Mouse (Mus musculus): ENCODE measurements around the gene Fam189a2. TPM values are rescaled to one million over a fixed set of nuclear protein-coding genes. Genes with fewer than 3 reads are reported as not detected.

The Fam189a2 gene
- total RNA-seq, 2 experiments from 2014 or later: 7.9 to 8.6 TPM

DNA sequence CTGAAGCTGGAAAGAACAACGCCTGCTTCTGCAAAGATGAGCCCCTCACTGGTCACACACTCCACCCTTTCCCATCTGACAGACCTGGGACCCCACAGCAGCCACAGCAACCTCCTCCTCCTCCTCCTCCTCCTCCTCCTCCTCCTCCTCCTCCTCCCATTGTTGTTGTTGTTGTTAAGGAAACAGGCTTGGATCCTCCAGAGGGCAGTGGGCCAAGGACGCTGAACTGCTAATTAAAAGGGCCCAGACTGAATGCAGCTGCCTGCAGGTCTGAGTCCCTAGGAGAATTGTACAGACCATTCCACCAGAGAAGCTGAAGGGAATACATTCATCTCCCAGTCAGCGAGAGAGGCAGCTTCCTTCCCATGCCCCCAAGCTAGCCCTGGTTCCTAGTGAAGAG, 70.5 kb downstream of the Fam189a2 start:
- TF ChIP-seq CTCF (conservative IDR thresholded peaks at IDR 0.05): no peak
- Histone ChIP-seq H3K4me3 (no peak overlapping the region), H3K27ac (no peak overlapping the region; the same call in 1 of the 2 replicates)
- peak in 1 of 2 experiments; percentile 36 for DNase-seq (ENCODE audit: low spot score in 2 of 2)

GRCm38 (mm10) chr19:23959870-23960269, 70.9 kb downstream of the Fam189a2 start:
- TF ChIP-seq CTCF (conservative IDR thresholded peaks at IDR 0.05): no peak
- no peak overlapping the region for H3K27ac ChIP-seq
- no peak for DNase-seq (ENCODE audit: low spot score in 2 of 2)
- no peak overlapping the region for H3K4me3 ChIP-seq

DNA sequence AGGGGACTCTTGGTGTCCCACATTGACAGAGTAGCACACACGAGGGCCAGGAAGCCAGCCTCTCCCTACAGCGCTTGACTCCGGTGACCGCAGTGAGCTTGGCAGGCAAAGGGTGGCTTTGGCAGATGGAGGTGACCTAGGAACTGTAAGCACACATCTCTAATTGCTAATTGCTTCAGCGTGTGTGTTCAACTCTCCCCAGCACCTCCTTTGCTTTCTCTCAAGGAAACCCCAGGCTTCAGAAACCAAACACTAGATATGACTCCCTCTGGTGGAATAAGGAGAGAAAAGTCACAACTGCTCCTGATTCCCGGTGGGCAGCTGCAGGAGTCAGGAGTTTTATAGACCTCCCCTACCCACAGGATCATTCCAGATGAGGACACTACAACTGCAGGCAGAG, 71.9 kb downstream of the Fam189a2 start:
- no peak overlapping the region for H3K27ac ChIP-seq
- DNase-seq (ENCODE audit: low spot score in 2 of 2): no peak
- TF ChIP-seq CTCF (conservative IDR thresholded peaks at IDR 0.05): peak; percentile 78
- H3K4me3 ChIP-seq: no peak overlapping the region

DNA sequence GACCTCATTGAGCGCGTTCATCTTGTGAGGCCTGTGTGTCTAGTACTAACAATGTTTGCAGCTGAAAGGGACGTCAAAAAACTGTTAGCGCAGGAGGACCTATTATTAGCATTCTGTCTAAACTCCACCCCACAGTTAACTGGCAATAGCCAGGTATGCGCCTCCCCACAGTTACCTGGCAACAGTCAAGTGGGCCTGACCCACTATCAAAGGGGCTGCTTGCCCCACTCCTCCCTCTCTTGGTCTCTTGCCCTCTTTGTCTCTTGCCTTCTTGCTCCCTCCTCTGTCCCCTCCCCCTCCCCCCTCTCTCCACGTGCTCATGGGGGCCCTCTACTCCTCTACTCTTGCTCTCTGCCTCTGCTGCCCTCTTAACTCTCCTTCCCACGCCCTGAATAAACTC, 73.3 kb downstream of the Fam189a2 start:
- Histone ChIP-seq H3K27ac (no peak overlapping the region), H3K4me3 (no peak overlapping the region)
- DNase-seq (ENCODE audit: low spot score in 2 of 2): no peak
- TF ChIP-seq CTCF (conservative IDR thresholded peaks at IDR 0.05): no peak

- TF ChIP-seq CTCF (conservative IDR thresholded peaks at IDR 0.05): no peak
- Histone ChIP-seq H3K4me3 (no peak overlapping the region), H3K27ac (no peak overlapping the region)
- DNase-seq (ENCODE audit: low spot score in 2 of 2): no peak
Observed at GRCm38 (mm10) chr19:23956299-23956975, 74.4 kb downstream of the Fam189a2 start.

GRCm38 (mm10) chr19:23955461-23955860, 75.4 kb downstream of the Fam189a2 start:
- Histone ChIP-seq H3K4me3 (no peak overlapping the region), H3K27ac (no peak overlapping the region)
- DNase-seq (ENCODE audit: low spot score in 2 of 2): no peak
- TF ChIP-seq CTCF (conservative IDR thresholded peaks at IDR 0.05): no peak

- no peak for TF ChIP-seq CTCF (conservative IDR thresholded peaks at IDR 0.05)
- no peak for DNase-seq (ENCODE audit: low spot score in 2 of 2)
- H3K4me3 ChIP-seq: no peak overlapping the region
- H3K27ac ChIP-seq: peak overlapping the region; percentile 18; the same call in 1 of the 2 replicates
Observed at GRCm38 (mm10) chr19:23948301-23949000, 82.4 kb downstream of the Fam189a2 start.

- H3K27ac ChIP-seq: peak overlapping the region; percentile 18; the same call in 1 of the 2 replicates
- no peak overlapping the region for H3K4me3 ChIP-seq
- TF ChIP-seq CTCF (conservative IDR thresholded peaks at IDR 0.05): no peak
- DNase-seq (ENCODE audit: low spot score in 2 of 2): no peak
Observed at GRCm38 (mm10) chr19:23947871-23948270, 82.9 kb downstream of the Fam189a2 start.

GRCm38 (mm10) chr19:23946751-23947150, 84.1 kb downstream of the Fam189a2 start:
- H3K4me3 ChIP-seq: no peak overlapping the region
- DNase-seq (ENCODE audit: low spot score in 2 of 2): no peak
- H3K27ac ChIP-seq: no peak overlapping the region
- no peak for TF ChIP-seq CTCF (conservative IDR thresholded peaks at IDR 0.05)

GRCm38 (mm10) chr19:23946026-23946685, 84.7 kb downstream of the Fam189a2 start:
- no peak for DNase-seq (ENCODE audit: low spot score in 2 of 2)
- TF ChIP-seq CTCF (conservative IDR thresholded peaks at IDR 0.05): no peak
- H3K4me3 ChIP-seq: no peak overlapping the region
- H3K27ac ChIP-seq: no peak overlapping the region

DNA sequence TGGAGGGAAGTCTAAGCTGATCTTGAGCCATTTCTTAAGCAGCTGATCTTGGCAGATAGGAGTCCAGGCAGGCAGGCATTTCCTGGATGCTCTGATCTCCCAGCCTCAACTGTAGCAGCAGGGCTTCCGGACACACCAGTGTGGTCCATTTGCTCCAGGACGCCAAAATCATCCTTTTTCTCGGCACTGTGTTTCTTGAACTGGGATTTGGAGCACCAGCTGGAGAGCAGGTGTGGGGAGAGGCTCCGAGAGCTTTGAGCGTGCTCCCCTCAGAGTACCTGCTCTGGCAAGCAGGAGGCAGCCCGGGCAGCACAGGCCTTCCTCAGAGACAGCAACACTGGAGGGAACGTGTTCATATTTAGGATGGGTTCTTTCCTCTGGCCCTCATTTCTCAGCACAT, 87.9 kb downstream of the Fam189a2 start:
- TF ChIP-seq CTCF (conservative IDR thresholded peaks at IDR 0.05): no peak

GRCm38 (mm10) chr19:23941422-23941949, 89.3 kb downstream of the Fam189a2 start:
- Histone ChIP-seq H3K4me3 (no peak overlapping the region), H3K27ac (no peak overlapping the region)
- no peak for TF ChIP-seq CTCF (conservative IDR thresholded peaks at IDR 0.05)
- DNase-seq (ENCODE audit: low spot score in 2 of 2): no peak

More for the DNA sequence above, 87.9 kb downstream of the Fam189a2 start:
- Histone ChIP-seq H3K27ac (no peak overlapping the region), H3K4me3 (no peak overlapping the region)
- no peak for DNase-seq (ENCODE audit: low spot score in 2 of 2)

DNA sequence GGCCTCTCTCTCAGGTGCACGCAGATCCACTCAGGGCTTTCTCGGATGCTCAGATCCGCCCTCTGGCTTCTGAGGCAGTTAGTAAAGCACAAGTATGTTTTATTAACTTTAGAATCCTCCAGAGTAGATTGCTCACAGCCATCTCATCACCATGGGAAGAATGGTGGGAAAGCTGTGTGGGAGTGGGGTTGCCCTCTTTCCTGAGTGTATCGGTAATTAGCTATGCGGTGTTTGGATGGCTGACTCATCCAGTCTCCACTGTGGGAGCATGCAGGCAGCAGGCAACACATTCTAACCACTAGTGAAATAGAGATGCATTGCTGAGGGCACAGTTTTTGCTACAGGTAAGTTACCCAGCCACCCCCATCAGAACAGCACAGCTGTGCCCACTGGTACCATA, 100.0 kb downstream of the Fam189a2 start:
- TF ChIP-seq CTCF (conservative IDR thresholded peaks at IDR 0.05): no peak
- H3K4me3 ChIP-seq: no peak overlapping the region
- no peak overlapping the region for H3K27ac ChIP-seq
- peak in 1 of 2 experiments; percentile 28 for DNase-seq (ENCODE audit: low spot score in 2 of 2)
